Mouse (Mus musculus) fat pad, adult 2 months (tissue): ENCODE results near the gene Adamts12.

Experiments used
- DNase-seq: peaks from one replicate; pipeline ENCODE4 v3.0.0-alpha.2; 2011; ENCODE audit warnings: low read depth, low spot score; ENCODE audit errors: extremely low read depth

Gene Adamts12

DNA sequence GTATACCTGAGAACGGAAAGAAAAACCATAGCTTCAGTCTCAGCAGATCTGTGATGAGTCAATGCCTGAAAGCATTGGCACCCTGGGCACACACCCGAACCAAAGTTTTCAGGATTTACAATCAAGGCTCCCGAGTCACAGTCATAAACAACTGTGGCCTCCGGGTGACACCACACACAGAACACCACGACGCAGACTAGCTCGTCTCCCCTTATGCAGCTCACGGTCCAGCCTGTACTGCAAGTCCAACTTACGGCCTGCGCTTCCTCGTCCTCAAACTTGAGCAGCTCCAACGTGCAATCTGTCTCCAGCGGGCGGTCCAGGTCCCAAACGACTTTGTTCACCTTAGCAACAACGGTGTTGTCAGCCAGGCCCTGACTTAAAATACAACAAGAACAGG is 328.3 kb downstream of the Adamts12 start:
- DNase-seq, result no peak

DNA sequence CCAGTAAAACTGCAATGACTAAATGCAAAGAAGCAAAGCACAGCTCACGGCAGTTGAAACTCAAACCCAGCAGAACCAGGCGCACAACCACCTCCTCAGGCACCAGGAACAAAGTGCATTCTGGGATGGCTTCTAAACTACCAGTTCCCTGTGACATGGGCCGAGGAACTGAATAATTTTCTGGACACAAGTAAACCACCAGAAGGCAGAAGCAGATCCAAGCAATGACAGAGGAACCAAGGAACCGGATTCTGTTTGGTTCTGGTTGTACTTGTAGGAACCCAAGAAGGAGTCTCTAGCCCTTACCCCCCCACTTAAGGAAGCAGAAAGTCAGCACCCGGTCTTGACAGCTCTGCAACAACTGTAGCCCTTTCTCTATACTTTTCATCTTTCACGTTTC is 331.8 kb downstream of the Adamts12 start:
- no peak for DNase-seq
